ENCODE assay signal across 17 mouse cellular contexts in the genomic region with DNA sequence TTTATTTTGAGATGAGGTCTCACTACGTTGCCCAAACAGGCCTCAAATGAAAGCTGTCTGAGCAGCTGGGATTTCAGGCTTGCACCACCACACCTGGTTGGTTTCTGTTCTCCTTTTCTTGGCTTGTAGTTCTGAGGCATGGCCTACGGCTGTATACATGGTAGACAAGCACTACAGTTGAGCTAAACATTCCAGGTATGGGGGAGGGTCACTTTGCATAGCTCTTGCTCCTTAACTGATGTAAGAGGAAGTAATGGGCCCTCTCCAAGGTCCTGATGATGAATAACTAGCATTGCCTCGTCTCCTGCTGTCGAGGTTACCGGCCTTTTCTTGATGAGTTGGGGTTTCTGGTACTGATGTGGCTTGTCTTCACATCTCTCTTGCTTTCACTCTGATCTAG.
A peak's percentile ranks its signal among the peaks of the same experiment; 100 is the strongest.
DNase-seq lines count a peak whose midpoint lies in the region; ATAC-seq lines count a peak whose summit lies in the region.
"Had no signal": no experiment of that assay in that cellular context is flagged by ENCODE, and none has a peak within 500 bp of the region (broad histone marks: within the 10 kb centered on the region; RNA-seq: fewer than 3 reads in every experiment).

No protein-coding gene starts in this region.

- WGBS in hindbrain, embryonic 11.5 days: 62% methylated on average over 5 of the region's 5 CpGs
- WGBS in hindbrain, embryonic 10.5 days: 66% methylated on average over 5 of the region's 5 CpGs
- 75% methylated on average over 5 of the region's 5 CpGs for WGBS in midbrain, embryonic 10.5 days

- no peaks in the 10 kb centered on the region for H3K9me3 ChIP-seq in hindbrain, embryonic 11.5 days (ENCODE audit: control insufficient read depth, low read length)
- H3K9me3 ChIP-seq in hindbrain, embryonic 10.5 days: no peaks in the 10 kb centered on the region
- no peaks in the 10 kb centered on the region for H3K9me3 ChIP-seq in midbrain, embryonic 10.5 days (replicated peaks)
- H3K9me3 ChIP-seq: midbrain, embryonic 15.5 days had no signal

- H3K36me3 ChIP-seq in hindbrain, embryonic 11.5 days (ENCODE audit: control insufficient read depth, insufficient read depth, low read length): no peaks in the 10 kb centered on the region
- 0 out of 2 replicates have a peak, but pooled peaks cover 3% of the 10 kb centered on the region for H3K36me3 ChIP-seq in hindbrain, embryonic 10.5 days
- no peaks in the 10 kb centered on the region for H3K36me3 ChIP-seq in midbrain, embryonic 10.5 days
- H3K36me3 ChIP-seq: midbrain, embryonic 15.5 days had no signal

- no peaks in the 10 kb centered on the region for H3K27me3 ChIP-seq in hindbrain, embryonic 11.5 days (ENCODE audit: control insufficient read depth, insufficient read depth, low read length)
- H3K27me3 ChIP-seq in hindbrain, embryonic 10.5 days (ENCODE audit: insufficient read depth, poor library complexity, severe bottlenecking): no peaks in the 10 kb centered on the region
- H3K27me3 ChIP-seq in midbrain, embryonic 10.5 days (ENCODE audit: low read depth, poor library complexity, severe bottlenecking): no peaks in the 10 kb centered on the region
- H3K27me3 ChIP-seq: midbrain, embryonic 15.5 days had no signal

- H3K9ac ChIP-seq in hindbrain, embryonic 11.5 days (ENCODE audit: low read depth, low read length): no peak overlapping the region
- H3K9ac ChIP-seq: midbrain, embryonic 15.5 days had no signal

- H3K27ac ChIP-seq in hindbrain, embryonic 11.5 days (ENCODE audit: low read depth, low read length): no peak overlapping the region
- H3K27ac ChIP-seq in hindbrain, embryonic 10.5 days: no peak overlapping the region
- no peak overlapping the region for H3K27ac ChIP-seq in midbrain, embryonic 10.5 days (replicated peaks)
- H3K27ac ChIP-seq: heart, adult 2 months; midbrain, embryonic 15.5 days; stomach, postnatal 0 days had no signal

- ATAC-seq in hindbrain, embryonic 11.5 days (ENCODE audit: low FRiP score): no peak
- ATAC-seq in activated CD4-positive, CD25-positive, alpha-beta regulatory T cell, adult 4 months: no peak
- ATAC-seq: midbrain, embryonic 15.5 days had no signal

- DNase-seq in hindbrain, embryonic 11.5 days (ENCODE audit: low spot score): peak; percentile 21
- DNase-seq in hindbrain, embryonic 10.5 days (ENCODE audit: low spot score): no peak
- DNase-seq in thymus, postnatal 0 days (ENCODE audit: low spot score): peak; percentile 22
- DNase-seq in thymus, postnatal 36 days: no peak
- peak; percentile 63 for DNase-seq in embryo, embryonic 11 days
- DNase-seq in ovary, adult 18-20 months (ENCODE audit: low spot score): no peak
- no peak for DNase-seq in midbrain, embryonic 10.5 days (ENCODE audit: low spot score)
- DNase-seq: cerebellum, postnatal 10 days; heart, adult 2 months; heart, postnatal 14 days; kidney, adult 2 months; layer of hippocampus, adult 9-11 months; lung, adult 18-20 months; right cerebral cortex, postnatal 4 days had no signal

- no peaks in the 10 kb centered on the region for H3K4me1 ChIP-seq in hindbrain, embryonic 11.5 days (replicated peaks; ENCODE audit: control insufficient read depth, insufficient read depth, low read length)
- H3K4me1 ChIP-seq in hindbrain, embryonic 10.5 days (replicated peaks): no peaks in the 10 kb centered on the region; the same call in 1 of the 2 replicates
- no peaks in the 10 kb centered on the region for H3K4me1 ChIP-seq in midbrain, embryonic 10.5 days
- H3K4me1 ChIP-seq: midbrain, embryonic 15.5 days had no signal

- no peak overlapping the region for H3K4me2 ChIP-seq in hindbrain, embryonic 11.5 days (replicated peaks; ENCODE audit: low read depth, low read length)
- H3K4me2 ChIP-seq: midbrain, embryonic 15.5 days had no signal

- no peak overlapping the region for H3K4me3 ChIP-seq in hindbrain, embryonic 11.5 days (ENCODE audit: low read depth, low read length)
- H3K4me3 ChIP-seq in hindbrain, embryonic 10.5 days: no peak overlapping the region
- H3K4me3 ChIP-seq in midbrain, embryonic 10.5 days: no peak overlapping the region
- H3K4me3 ChIP-seq: heart, adult 2 months; midbrain, embryonic 15.5 days had no signal

Comparison
In these comparisons a context has a peak if more than half of its experiments do, and no peak if none do; other contexts are left out.
1. DNase-seq: peak in hindbrain, embryonic 11.5 days (single experiment), thymus, postnatal 0 days (single experiment) and embryo, embryonic 11 days (single experiment); none in hindbrain, embryonic 10.5 days (single experiment), thymus, postnatal 36 days (0 of 2), ovary, adult 18-20 months (single experiment) and midbrain, embryonic 10.5 days (single experiment).